Mouse (Mus musculus): ENCODE results near the gene Adamtsl4.

Adamtsl4 gene

DNA sequence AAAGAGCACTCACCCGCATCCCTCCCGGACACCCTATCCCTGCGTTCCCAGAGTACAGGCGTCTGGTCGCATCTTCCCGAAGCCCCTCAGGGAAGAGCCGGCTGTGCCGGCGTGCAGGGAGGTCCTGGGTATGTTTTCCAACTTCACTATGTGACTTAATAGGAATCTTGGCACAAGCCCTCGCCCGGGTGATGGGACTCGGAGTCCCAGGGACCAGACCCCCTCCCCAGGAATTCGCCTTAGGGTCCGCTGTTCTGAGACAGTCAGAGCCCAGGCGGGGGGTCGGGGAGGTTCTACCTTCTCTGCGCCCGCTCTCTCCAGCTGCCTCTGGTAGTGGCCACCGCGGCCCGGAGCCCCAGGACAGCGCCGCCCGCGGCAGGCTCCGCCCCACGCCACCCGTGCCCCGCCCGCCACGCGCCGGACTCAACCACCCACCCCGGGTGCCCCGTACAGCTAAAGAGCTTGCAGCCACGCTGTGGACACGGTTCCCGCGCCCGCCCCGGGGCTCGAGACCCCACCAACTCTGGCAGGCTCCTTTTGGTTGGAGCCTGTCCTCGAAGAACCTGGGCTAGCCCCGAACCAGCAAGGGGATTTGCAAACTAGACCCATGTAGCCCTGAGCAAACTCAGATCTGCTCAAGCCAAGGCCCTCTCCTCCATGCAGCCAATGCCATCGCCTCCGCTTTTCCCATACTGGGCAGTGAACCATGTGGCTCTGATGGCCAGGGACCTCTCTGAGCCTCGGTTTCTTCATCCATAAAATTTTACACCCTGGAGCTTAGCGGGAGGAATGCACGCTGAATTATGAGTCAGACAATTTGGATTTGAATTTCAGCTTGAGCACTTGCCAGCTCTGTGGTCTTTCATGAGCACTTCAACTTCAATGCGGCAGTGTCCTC, at the start of gene Adamtsl4:
Gene Adamtsl4, minus strand, starts transcription at position 394 of the 898 bp plus-strand sequence.
- DNase-seq (ENCODE audit: low spot score in 2 of 2), result peak in 1 of 2 experiments; percentile 78

DNA sequence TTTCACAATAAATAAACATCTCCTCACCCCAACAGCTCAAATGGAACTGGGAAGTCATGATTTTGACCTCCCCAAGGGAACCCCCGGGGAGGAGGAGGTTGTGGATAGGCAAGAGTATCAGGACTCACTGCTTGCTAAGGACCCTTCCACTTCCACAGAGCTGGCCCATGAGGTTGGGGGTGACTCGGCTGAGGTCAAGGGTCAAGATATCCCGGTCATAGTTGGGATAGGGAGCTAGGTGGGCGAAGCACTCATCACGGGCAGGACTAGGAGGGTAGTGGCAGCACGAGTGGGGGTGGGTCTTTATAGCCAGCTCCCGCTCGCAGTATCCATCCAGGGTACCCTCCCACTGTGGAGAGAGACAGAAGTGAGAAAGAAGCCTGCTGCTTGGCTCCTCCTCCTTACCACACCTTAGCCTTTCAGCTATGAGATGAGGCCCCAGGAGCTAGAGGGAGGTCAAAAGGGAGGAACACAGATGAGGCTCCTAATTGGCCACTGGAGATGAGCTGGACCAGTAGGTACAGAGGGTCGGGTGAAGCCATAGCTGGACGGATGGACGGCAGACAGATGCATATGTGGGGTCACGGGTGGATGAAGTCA, 47.5 kb upstream of the Adamtsl4 start:
- no peak for DNase-seq (ENCODE audit: low spot score in 2 of 2)

DNA sequence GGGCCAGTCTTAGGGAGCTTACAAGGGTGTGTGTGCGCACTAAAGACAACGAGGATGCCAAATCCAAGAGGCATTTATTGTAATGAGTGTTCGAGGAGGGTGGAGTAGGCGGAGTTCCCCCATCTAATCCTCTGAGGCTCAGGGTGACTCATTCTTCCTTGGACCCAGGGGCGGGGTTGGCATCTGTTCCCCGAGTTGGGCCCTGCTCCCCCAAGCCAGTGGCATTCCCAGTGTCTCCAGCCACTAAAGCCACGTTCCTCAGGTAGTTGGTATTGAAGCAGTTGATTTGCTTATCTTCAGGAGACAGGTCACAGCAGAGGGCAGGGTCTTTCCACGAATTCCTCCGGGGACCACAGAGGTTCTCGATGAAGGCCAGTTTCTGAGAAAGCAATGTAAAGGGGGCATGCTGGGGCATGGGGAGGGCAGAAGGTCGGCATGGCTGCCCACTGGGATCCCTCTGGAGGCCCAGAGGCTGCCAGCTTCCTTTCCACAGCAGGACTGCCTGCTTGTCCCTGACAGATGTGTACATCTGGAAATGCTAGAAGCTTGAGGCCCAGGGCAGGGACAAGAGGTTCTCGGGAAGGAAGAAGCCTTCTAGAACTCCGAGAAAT, 46.5 kb upstream of the Adamtsl4 start:
- no peak for DNase-seq (ENCODE audit: low spot score in 2 of 2)

DNA sequence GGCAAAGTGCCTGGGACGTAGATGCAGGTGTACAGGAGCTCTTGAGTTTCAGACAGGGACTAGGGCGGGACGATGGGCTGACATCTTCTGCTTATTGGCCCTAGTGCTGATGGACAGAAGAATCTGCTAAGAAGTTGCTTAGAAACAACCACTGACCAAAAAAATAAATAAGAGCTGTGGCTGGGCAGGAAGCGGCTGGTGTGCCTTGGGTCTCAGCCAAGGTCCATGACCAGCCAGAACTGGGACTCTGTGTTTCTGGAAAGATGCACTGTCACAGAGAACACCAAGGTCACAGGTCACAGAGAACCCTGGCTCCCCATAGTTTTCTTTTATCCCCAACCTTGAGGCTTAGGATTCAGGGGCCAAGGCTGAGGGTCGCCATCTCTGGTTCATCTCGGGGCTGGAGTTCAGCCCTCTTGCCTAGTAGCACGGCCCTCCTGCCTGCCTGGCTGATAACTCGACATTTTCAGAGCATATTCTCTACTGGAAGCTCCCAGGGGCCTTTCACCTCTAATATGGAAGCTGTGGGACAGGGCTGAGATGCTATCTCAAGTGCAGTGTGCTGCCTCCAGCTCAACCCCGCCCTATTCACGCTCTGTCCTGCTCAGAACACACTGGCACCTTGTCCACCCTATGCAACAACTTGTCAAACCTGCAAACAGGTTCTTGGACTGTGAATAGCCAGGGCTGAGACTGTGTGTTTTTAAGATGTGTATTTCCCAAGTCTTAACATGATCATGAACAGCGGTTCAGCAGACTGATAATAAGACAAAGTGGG, 45.2 kb upstream of the Adamtsl4 start:
- DNase-seq (ENCODE audit: low spot score in 2 of 2), result no peak

DNA sequence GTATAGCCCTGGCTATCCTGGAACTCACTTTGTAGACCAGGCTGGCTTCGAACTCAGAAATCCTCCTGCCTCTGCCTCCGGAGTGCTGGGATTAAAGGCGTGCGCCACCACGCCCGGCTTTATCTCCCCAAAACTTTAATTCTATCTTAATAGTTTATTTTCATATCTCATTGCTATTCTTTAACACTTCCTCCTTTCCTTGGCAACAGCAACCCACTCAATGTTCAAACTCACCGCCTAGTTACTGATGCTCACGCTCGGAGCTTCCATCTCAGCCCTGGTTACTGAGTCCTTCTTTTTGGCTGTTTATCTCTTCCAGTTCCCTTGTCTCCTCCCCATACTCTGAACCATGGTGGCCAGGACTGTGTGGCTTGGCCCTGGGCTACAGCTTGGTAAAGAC, 44.6 kb upstream of the Adamtsl4 start:
- no peak for DNase-seq (ENCODE audit: low spot score in 2 of 2)

DNA sequence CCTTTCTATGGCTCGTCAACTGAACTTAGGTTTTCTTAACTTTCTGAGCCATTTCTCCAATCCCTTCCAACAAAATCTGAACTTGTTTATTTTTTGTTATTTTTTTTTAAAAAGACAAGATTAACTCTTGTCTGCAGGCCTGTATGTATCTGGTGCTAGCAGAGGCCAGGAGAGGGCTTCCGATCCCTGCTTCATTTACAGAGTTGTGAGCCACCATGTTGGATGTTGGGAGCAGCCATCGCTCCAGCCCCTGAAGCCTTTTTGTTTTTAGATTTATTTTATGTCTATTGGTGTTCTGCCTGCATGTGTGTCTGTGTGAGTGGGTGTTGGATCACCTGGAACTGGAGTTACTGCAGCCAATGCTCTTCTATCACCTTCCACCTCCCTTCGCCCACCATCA, 44.1 kb upstream of the Adamtsl4 start:
- no peak for DNase-seq (ENCODE audit: low spot score in 2 of 2)

DNA sequence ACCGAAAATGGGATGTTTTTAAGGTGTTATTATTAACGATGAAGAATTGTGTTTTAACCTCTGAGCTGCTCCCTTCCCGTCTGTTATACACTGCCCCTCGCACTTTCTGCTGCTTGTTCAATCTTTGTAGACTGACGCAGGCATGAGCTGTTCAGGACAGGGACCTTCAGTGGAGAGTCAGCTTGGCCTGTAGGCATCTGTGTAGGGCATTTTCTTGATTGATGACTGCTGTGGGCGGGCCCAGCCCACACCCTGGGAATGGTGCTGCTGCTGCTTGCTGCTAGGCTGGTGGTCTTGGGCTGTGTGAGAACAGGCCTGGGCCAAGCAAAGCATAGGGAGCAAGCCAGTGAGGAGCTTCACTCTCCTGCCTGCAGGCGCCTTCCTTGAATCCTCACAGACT, 42.7 kb upstream of the Adamtsl4 start:
- DNase-seq (ENCODE audit: low spot score in 2 of 2), result no peak

DNA sequence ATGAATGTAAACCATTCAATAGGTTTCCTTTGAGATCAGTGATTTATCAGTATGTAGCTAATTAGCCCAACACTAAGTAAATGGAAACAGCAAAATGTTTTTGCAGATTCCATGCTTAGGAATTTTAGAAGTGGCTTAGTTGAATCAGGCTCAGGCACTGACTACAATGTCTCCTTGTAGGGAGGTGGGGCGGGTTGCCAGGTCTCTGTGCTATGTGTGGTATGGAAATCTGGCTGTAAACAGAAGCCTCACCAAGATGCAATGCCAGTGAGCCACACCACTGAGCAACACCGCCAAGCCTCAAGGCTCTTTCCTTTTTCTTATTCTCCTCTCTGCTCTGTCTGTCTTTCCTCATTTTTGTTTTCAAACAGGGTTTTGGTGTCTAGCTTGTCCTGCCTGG, 41.2 kb upstream of the Adamtsl4 start:
- DNase-seq (ENCODE audit: low spot score in 2 of 2), result no peak

DNA sequence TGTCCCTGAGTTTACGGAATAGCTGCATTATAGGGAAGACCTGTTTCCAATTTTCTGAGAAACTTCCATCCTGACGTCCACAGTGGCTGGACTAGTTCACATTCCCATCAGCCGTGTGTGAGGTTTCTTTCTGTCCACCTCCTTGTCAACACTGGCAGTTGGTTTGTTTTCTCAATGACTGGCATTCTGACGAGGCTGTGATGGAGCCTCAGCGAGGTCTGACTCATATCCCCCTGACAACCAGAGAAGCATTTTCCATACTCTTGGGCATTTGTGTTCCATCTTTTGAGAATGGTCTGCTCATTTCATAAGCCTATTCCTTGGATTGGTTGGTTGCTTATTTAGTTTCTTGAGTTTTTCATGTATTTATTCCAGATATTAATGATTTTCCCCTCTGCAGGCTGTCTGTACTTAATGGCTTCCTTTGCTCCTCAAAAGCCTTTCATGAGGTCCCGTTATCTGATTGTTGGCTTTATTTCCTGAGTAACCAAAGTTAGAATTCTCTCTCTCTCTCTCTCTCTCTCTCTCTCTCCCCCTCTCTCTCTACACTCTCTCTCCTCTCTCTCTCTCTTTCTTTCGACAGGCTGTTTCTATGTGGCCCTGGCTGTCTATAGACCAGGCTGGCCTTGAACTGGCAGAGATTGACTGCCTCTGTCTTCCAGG, 39.1 kb upstream of the Adamtsl4 start:
- DNase-seq (ENCODE audit: low spot score in 2 of 2), result no peak

DNA sequence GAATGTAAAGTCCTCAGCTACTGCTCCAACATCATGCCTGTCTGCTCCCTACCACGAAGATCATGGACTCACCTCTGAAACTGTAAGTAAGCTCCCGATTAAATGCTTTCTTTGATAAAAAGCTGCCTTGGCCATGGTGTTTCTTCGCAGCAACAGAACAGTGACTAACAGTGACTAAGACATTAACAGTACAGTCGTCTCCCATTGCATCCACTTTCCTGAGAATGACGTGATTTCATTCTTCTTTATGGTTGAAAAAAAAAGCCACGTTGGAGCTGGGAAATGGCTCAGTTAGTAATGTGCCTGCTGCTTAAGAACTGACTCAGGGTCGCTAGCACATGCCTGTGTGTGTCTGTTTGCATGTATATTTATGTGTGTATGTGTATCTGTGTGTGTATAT, 38.1 kb upstream of the Adamtsl4 start:
- DNase-seq (ENCODE audit: low spot score in 2 of 2), result no peak

DNA sequence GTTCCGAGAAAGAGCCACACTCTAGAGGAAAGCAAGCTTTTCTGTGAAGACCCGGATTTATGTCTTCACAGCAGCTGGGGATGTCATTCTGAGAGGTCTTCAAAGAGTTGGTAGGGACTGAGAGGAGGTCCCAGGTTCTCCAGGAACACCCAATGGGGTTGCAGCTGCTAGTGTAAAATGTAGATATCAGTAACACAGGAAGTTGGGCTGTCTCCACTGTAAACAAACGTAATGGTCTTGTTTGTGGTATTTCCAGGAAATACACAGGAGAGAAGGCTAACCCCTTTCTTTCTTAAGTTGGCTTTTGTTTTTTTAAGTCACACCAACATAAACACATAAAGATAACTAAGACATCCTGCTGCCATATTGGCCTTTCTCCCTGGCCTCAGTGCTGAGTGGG, 34.7 kb upstream of the Adamtsl4 start:
- DNase-seq (ENCODE audit: low spot score in 2 of 2), result no peak

DNA sequence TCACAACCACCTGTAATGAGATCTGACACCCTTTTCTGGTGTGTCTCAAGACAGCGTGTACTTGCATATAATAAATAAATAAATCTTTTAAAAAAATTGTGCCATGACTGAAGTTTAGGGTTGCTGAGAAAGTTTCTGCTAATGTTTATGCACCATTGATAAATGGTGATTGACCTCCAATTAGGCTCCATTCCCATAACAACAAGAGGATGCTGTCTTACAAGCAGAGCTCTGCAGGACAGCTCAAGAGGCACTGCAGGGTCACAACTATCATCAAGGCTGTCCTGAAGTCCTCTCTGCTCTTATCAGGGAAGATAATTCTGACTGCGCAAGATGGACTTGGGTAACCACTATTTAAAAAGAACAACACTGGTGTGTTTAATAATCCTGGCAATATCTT, 30.4 kb upstream of the Adamtsl4 start:
- DNase-seq (ENCODE audit: low spot score in 2 of 2), result no peak

DNA sequence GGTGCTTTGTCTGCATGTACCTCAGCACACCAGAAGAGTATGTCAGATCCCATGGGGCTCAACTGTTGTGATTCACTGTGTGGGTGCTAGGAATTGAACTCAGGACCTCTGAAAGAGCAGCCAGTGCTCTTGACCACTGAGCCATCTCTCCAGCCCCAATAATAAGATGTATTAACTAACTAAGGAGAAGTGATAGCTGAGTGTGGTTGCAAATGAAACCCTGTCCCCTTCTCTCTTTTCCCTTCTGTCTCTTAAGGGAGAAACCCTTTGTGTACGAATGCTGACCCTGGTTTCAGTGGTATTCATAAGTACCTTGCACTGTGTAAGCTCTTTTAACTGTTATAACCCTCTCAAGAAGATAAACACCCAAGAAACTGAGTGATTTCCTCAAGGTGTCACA, 28.4 kb upstream of the Adamtsl4 start:
- DNase-seq (ENCODE audit: low spot score in 2 of 2), result no peak

DNA sequence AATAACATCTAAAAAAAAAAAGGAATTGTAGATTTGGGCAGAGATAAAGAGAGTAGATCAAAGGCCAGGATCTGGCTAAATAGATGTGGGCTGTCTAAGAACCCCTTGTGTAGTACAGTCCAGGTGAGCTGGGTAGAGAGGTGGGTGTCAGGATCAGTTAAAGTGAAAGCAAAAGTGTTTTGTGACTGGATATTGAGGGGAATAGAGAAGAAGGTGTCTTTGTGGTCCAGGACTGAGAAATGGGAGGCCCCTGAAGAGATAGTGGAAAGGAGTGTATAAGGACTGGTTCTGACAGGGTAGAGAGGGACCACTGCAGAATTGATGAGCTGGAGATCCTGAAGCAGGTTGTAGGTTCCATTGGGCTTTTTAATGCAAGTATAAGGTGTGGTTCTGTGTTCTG, 22.2 kb upstream of the Adamtsl4 start:
- DNase-seq (ENCODE audit: low spot score in 2 of 2), result no peak

DNA sequence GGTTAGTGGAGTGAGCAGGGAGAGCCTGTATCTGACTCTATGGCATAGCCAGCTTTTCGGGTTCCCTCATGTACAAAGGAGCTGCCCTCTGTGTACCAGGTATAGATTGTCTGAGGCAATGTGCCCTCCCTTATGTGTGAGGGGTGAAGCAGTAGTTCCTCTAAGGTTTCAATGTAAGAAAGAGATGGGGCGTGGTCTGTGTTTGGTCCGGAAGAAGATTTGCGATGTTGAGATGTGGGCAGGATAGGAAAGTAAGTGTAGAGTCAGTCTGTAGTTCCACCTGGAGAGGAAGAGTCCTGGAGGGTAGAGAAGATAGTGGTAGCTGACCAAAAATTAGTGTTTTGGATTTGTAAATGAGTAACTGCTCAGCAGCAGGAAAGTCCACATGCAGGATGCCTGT, 21.3 kb upstream of the Adamtsl4 start:
- no peak for DNase-seq (ENCODE audit: low spot score in 2 of 2)

DNA sequence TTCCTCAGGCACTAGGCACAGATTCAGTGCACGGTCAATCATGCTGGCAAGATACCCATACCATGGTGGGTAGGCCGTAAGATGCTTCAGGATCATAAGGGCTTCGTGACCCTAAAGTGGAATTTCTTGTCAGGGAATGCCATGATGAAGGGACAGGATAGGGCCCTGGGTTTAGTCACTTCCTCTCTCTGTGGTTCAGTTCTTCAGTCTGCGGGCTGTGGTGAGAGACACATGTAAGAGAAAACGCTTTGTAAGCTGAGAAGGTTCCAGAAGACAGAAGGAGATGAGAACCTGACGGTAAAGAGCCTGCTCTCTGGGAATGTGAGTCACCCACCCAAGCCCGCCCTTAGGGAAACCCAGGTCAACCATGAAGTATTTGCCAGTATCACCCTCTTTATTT, 19.8 kb upstream of the Adamtsl4 start:
- DNase-seq (ENCODE audit: low spot score in 2 of 2), result no peak

DNA sequence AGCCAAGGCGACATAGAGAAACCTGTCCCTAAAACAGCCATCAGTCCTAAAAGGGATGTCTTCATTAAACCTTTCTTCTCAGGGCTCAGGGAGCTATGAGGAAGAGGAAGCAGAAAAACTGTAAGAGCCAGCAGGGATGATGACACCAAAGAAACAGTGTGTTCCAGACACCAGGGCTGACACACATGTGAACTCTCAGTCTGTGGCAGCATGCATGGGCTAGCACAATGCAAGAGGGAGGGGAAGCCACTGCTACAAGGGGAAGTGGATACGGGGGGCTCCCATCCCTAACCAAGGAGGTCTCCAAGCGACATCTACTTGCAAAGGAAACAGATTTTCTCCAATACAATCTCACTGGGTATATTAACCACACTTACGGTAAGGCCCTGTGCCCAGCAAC, 18.6 kb upstream of the Adamtsl4 start:
- DNase-seq (ENCODE audit: low spot score in 2 of 2), result no peak

DNA sequence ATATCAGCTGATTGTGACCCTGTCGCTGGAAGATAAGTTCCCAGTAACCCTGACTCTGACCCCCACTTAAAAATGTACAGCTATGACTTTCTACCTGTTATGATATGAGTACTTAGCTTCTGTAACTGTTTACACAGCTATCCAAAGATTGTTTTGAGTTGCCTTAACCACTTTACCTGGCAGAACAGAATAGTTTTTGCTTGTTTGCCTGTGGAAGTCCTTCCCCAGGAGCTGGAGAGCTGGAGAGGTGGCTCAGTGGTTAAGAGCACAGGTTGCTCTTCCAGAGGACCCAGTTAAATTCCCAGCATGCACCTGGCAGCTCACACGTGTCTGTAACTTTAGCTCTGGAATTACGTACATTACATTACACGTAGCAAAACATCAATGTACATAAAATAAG, 16.9 kb upstream of the Adamtsl4 start:
- no peak for DNase-seq (ENCODE audit: low spot score in 2 of 2)

DNA sequence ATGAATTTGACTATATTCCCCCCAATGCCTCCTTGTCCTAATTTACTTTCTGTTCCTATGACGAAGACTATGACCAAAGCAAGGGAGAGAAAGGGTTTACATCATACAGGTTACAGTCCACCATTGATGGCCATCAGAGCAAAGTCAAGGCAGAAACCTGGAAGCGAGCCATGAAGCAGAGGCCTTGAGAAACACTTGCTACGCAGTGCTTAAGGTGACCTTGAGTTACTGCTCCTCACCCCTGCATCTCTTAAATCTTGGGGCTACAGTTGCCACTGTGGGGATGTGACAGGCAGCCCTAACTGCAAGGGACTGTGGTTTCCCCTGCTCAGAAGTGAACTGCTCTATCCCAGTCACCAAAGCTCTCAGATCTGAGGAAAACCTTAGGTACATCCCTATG, 15.6 kb upstream of the Adamtsl4 start:
- no peak for DNase-seq (ENCODE audit: low spot score in 2 of 2)

DNA sequence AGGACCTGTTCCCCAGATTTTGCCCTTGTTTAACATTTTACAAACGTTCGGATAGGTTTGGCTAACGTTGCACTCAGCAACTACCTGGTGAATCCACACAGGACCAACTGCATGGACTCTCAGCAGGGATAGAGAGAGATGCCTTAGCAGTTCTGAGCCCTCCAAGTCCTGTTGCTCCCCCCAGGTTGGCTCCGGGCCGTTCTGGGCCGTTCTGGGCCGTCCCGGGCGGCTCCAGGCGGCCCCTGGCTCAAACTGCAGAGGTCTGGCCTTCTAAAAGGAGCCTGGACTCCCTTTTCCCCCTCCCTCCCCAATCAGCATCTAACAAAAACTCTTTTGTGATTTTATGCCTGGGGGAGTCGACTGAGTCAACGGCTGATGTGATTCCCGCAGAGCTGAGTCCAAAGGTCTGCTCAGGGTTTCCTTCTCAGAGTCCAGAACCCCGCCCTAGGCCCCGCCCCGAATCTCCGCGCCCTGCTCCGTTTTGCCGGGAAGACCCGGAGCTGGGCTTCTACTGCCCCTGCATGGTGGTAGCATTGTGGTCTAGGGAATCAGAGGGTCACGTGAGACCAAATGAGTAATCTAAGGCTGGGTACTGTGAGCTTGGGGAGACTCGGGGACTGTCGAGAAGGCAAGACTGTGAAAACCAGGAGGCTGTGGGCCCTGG, 14.3 kb upstream of the Adamtsl4 start:
- no peak for DNase-seq (ENCODE audit: low spot score in 2 of 2)

DNA sequence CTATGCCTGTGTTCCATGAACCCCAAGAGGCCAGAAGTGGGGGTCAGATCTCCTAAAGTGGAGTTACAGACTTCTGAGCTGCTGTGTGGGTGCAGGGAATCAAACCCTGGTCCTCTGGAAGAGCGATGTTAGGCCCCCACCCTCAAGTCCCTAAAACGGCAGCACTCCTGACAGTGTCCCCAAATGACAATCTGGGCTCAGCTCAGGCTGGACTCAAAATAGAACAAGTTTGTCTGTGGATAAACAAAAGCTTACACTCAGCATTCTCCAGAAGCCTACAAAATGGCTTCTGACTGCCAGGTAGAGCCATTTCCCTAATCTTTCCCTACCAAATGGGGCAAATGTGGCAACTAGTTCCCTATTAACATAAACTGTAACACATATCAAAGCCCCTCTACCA, 13.4 kb upstream of the Adamtsl4 start:
- no peak for DNase-seq (ENCODE audit: low spot score in 2 of 2)

Data from spleen, postnatal 10 days (tissue).